Mouse (Mus musculus) lung, embryonic 15.5 days (tissue): Measurements from ENCODE around the gene Ank2. TPM values are rescaled to one million over a fixed set of nuclear protein-coding genes. Genes with fewer than 3 reads are reported as not detected.
"Not testable (repeated sequence)": the region's sequence is repeated elsewhere in the genome, so short reads cannot be mapped to it uniquely, and the experiment has no call there.

Experiments used
- ATAC-seq: fragments of 200-750 bp; cut with Nextera tagmentation; 2 replicates; pipeline ENCODE4 v1.8.0; 2017; ENCODE audit warnings: moderate number of reproducible peaks, borderline replicate concordance; ENCODE audit not compliant: low FRiP score, low TSS enrichment; ENCODE audit errors: extremely low read depth
- H3K27ac ChIP-seq: fragments of 300-500 bp; sonication (generic); 2 replicates; pipeline ENCODE4 v1.5.1; 2015; ENCODE audit warnings: moderate library complexity, mild to moderate bottlenecking, inconsistent platforms
- H3K27me3 ChIP-seq: fragments of 300-500 bp; sonication (generic); 2 replicates; pipeline ENCODE4 v1.6.1; 2015; ENCODE audit warnings: inconsistent platforms
- H3K36me3 ChIP-seq: fragments of 300-500 bp; sonication (generic); 2 replicates; pipeline ENCODE4 v1.6.1; 2015; ENCODE audit warnings: inconsistent platforms
- H3K4me1 ChIP-seq: fragments of 300-500 bp; sonication (generic); 2 replicates; pipeline ENCODE4 v1.6.1; 2015; ENCODE audit warnings: inconsistent platforms
- H3K4me2 ChIP-seq: fragments of 300-500 bp; sonication (generic); 2 replicates; pipeline ENCODE4 v1.6.1; 2015; ENCODE audit warnings: inconsistent platforms, mild to moderate bottlenecking, moderate library complexity
- H3K4me3 ChIP-seq: fragments of 300-500 bp; sonication (generic); 2 replicates; pipeline ENCODE4 v1.5.1; 2015; ENCODE audit warnings: mild to moderate bottlenecking, inconsistent platforms
- H3K9ac ChIP-seq: fragments of 300-500 bp; sonication (generic); 2 replicates; pipeline ENCODE4 v1.6.1; 2015; ENCODE audit warnings: inconsistent platforms
- H3K9me3 ChIP-seq: fragments of 300-500 bp; sonication (generic); 2 replicates; pipeline ENCODE4 v1.6.1; 2016; ENCODE audit warnings: inconsistent platforms
- whole genome bisulfite sequencing: fragments of 180-500 bp; shearing (Covaris S2); methylation state at CpG from one replicate; pipeline ENCODE4 v1.1.7; 2015; 5-methylcytosine and 5-hydroxymethylcytosine counted together
- polyA plus RNA-seq: library from polyadenylated mRNA; unstranded; fragments of >200 nt; fragmentation: Nextera tagmentation; extraction: Ambion mirVana; gene quantifications from 2 replicates; pipeline ENCODE4 v1.2.1, GENCODE M21; 2015

The Ank2 gene
- polyA plus RNA-seq, 1 experiment from 2014 or later, result 13.4 TPM

GRCm38 (mm10) chr3:127406883-127407282, 92.3 kb downstream of the Ank2 start:
- Histone ChIP-seq H3K4me2 (no peak overlapping the region), H3K4me1 (peaks cover 8% of the 10 kb centered on the region), H3K9ac (no peak overlapping the region), H3K4me3 (no peak overlapping the region), H3K36me3 (no peaks in the 10 kb centered on the region), H3K27ac (no peak overlapping the region), H3K9me3 (no peaks in the 10 kb centered on the region), H3K27me3 (no peaks in the 10 kb centered on the region)
- ATAC-seq, result no peak
- WGBS, result 87% methylated on average over 4 of the region's 4 CpGs

GRCm38 (mm10) chr3:127404371-127404770, 94.8 kb downstream of the Ank2 start:
- WGBS, result 62% methylated on average over 3 of the region's 3 CpGs
- Histone ChIP-seq H3K27me3 (no peaks in the 10 kb centered on the region), H3K9me3 (no peaks in the 10 kb centered on the region), H3K36me3 (no peaks in the 10 kb centered on the region), H3K27ac (no peak overlapping the region), H3K4me1 (peaks cover 8% of the 10 kb centered on the region), H3K4me3 (no peak overlapping the region), H3K4me2 (no peak overlapping the region), H3K9ac (no peak overlapping the region)
- no peak for ATAC-seq

- no peak for ATAC-seq
- WGBS, result 90% methylated on average over 5 of the region's 5 CpGs
- H3K9ac ChIP-seq, result no peak overlapping the region
- no peaks in the 10 kb centered on the region for H3K27me3 ChIP-seq
- H3K36me3 ChIP-seq, result no peaks in the 10 kb centered on the region
- H3K27ac ChIP-seq, result no peak overlapping the region
- H3K4me1 ChIP-seq, result no peaks in the 10 kb centered on the region
- H3K4me2 ChIP-seq, result no peak overlapping the region
- no peaks in the 10 kb centered on the region for H3K9me3 ChIP-seq
- H3K4me3 ChIP-seq, result no peak overlapping the region
Observed at GRCm38 (mm10) chr3:127400976-127401375, 98.2 kb downstream of the Ank2 start.

- not testable (repeated sequence) for ATAC-seq, H3K36me3 ChIP-seq, H3K27me3 ChIP-seq, H3K9me3 ChIP-seq, H3K27ac ChIP-seq, H3K4me3 ChIP-seq, H3K4me2 ChIP-seq, H3K4me1 ChIP-seq, H3K9ac ChIP-seq
- 94% methylated on average over 3 of the region's 3 CpGs for WGBS
Observed at GRCm38 (mm10) chr3:127400468-127400867, 98.7 kb downstream of the Ank2 start.

- no peaks in the 10 kb centered on the region for H3K9me3 ChIP-seq
- no peaks in the 10 kb centered on the region for H3K36me3 ChIP-seq
- H3K9ac ChIP-seq, result no peak overlapping the region
- H3K27ac ChIP-seq, result no peak overlapping the region
- H3K4me2 ChIP-seq, result no peak overlapping the region
- no peak overlapping the region for H3K4me3 ChIP-seq
- WGBS, result 89% methylated on average over 9 of the region's 9 CpGs
- no peaks in the 10 kb centered on the region for H3K27me3 ChIP-seq
- ATAC-seq, result no peak
- H3K4me1 ChIP-seq, result no peaks in the 10 kb centered on the region
Observed at GRCm38 (mm10) chr3:127397774-127398173, 101.4 kb downstream of the Ank2 start.

- Histone ChIP-seq H3K4me1 (no peaks in the 10 kb centered on the region), H3K4me3 (no peak overlapping the region), H3K9ac (no peak overlapping the region), H3K9me3 (no peaks in the 10 kb centered on the region), H3K27ac (no peak overlapping the region), H3K36me3 (no peaks in the 10 kb centered on the region), H3K27me3 (no peaks in the 10 kb centered on the region), H3K4me2 (no peak overlapping the region)
- no peak for ATAC-seq
- WGBS, result 83% methylated on average over 8 of the region's 8 CpGs
Observed at GRCm38 (mm10) chr3:127395202-127395601, 103.9 kb downstream of the Ank2 start.

- Histone ChIP-seq H3K9ac (no peak overlapping the region), H3K4me1 (no peaks in the 10 kb centered on the region), H3K9me3 (no peaks in the 10 kb centered on the region), H3K4me2 (no peak overlapping the region), H3K27me3 (no peaks in the 10 kb centered on the region), H3K27ac (no peak overlapping the region), H3K36me3 (no peaks in the 10 kb centered on the region), H3K4me3 (no peak overlapping the region)
- 82% methylated on average over 14 of the region's 14 CpGs for WGBS
- ATAC-seq, result no peak
Observed at GRCm38 (mm10) chr3:127387016-127387517, 112.1 kb downstream of the Ank2 start.

- ATAC-seq, result no peak
- no peak overlapping the region for H3K4me2 ChIP-seq
- 87% methylated on average over 3 of the region's 3 CpGs for WGBS
- H3K9me3 ChIP-seq, result no peaks in the 10 kb centered on the region
- no peaks in the 10 kb centered on the region for H3K36me3 ChIP-seq
- no peaks in the 10 kb centered on the region for H3K4me1 ChIP-seq
- no peak overlapping the region for H3K27ac ChIP-seq
- no peaks in the 10 kb centered on the region for H3K27me3 ChIP-seq
- no peak overlapping the region for H3K9ac ChIP-seq
- H3K4me3 ChIP-seq, result no peak overlapping the region
Observed at GRCm38 (mm10) chr3:127383231-127383630, 115.9 kb downstream of the Ank2 start.

- ATAC-seq, result no peak
Observed at GRCm38 (mm10) chr3:127376901-127377460, 122.2 kb downstream of the Ank2 start.

GRCm38 (mm10) chr3:127375956-127376660, 123.0 kb downstream of the Ank2 start:
- Histone ChIP-seq H3K4me3 (no peak overlapping the region), H3K27ac (no peak overlapping the region), H3K9ac (no peak overlapping the region), H3K4me1 (0 out of 2 replicates have a peak, but pooled peaks cover 4% of the 10 kb centered on the region), H3K4me2 (no peak overlapping the region), H3K27me3 (no peaks in the 10 kb centered on the region), H3K36me3 (no peaks in the 10 kb centered on the region), H3K9me3 (no peaks in the 10 kb centered on the region)
- no peak for ATAC-seq
- 47% methylated on average over 11 of the region's 11 CpGs for WGBS

More at GRCm38 (mm10) chr3:127376901-127377460, 122.2 kb downstream of the Ank2 start:
- 0 out of 2 replicates have a peak, but pooled peaks cover 4% of the 10 kb centered on the region for H3K4me1 ChIP-seq
- H3K27ac ChIP-seq, result no peak overlapping the region
- no peak overlapping the region for H3K4me2 ChIP-seq
- 83% methylated on average over 8 of the region's 8 CpGs for WGBS
- H3K9ac ChIP-seq, result no peak overlapping the region
- no peak overlapping the region for H3K4me3 ChIP-seq
- H3K27me3 ChIP-seq, result no peaks in the 10 kb centered on the region
- no peaks in the 10 kb centered on the region for H3K36me3 ChIP-seq
- no peaks in the 10 kb centered on the region for H3K9me3 ChIP-seq

GRCm38 (mm10) chr3:127374190-127374710, 124.9 kb downstream of the Ank2 start:
- Histone ChIP-seq H3K4me1 (0 out of 2 replicates have a peak, but pooled peaks cover 4% of the 10 kb centered on the region), H3K4me2 (no peak overlapping the region), H3K27ac (no peak overlapping the region), H3K36me3 (no peaks in the 10 kb centered on the region), H3K9me3 (no peaks in the 10 kb centered on the region), H3K4me3 (no peak overlapping the region), H3K27me3 (no peaks in the 10 kb centered on the region), H3K9ac (no peak overlapping the region)
- 84% methylated on average over 6 of the region's 6 CpGs for WGBS
- no peak for ATAC-seq

GRCm38 (mm10) chr3:127371774-127372173, 127.4 kb downstream of the Ank2 start:
- Histone ChIP-seq H3K4me3 (no peak overlapping the region), H3K4me2 (no peak overlapping the region), H3K36me3 (no peaks in the 10 kb centered on the region), H3K9me3 (no peaks in the 10 kb centered on the region), H3K4me1 (0 out of 2 replicates have a peak, but pooled peaks cover 4% of the 10 kb centered on the region), H3K9ac (no peak overlapping the region), H3K27me3 (no peaks in the 10 kb centered on the region), H3K27ac (no peak overlapping the region)
- no peak for ATAC-seq
- WGBS, result 76% methylated on average over 1 of the region's 1 CpGs
